In genomic region chr13:83382609-83383008, GRCm38 (mm10) we compare ENCODE assay signal across 25 mouse cellular contexts.
A peak's percentile ranks its signal among the peaks of the same experiment; 100 is the strongest.
DNase-seq lines count a peak whose midpoint lies in the region; ATAC-seq and TF ChIP-seq lines count a peak whose summit lies in the region.
"Had no signal": no experiment of that assay in that cellular context is flagged by ENCODE, and none has a peak within 500 bp of the region (broad histone marks: within the 10 kb centered on the region; RNA-seq: fewer than 3 reads in every experiment).

No protein-coding gene starts in this region.

- no peak for DNase-seq in heart, postnatal 25 days (ENCODE audit: low spot score)
- DNase-seq in MEL (ENCODE audit: low read depth, low spot score) = peak; percentile 57
- DNase-seq in urinary bladder, adult 2 months (ENCODE audit: low spot score) = no peak
- DNase-seq: adrenal gland, postnatal 10 days; cerebellum, adult 2 months; gastrocnemius, postnatal 25 days; heart, postnatal 36 days; kidney, postnatal 14 days; layer of hippocampus, postnatal 36 days; right cerebral cortex, postnatal 14 days; thymus, adult 18-20 months had no signal

- no peak overlapping the region for H3K27ac ChIP-seq in heart, embryonic 11.5 days (ENCODE audit: low read depth, low read length)
- H3K27ac ChIP-seq in MEL (ENCODE audit: control insufficient read depth, low read depth, low read length) = no peak overlapping the region
- H3K27ac ChIP-seq in liver, embryonic 16.5 days (ENCODE audit: low read length) = peak overlapping the region; percentile 59
- no peak overlapping the region for H3K27ac ChIP-seq in neural tube, embryonic 15.5 days (replicated peaks)
- H3K27ac ChIP-seq: forebrain, embryonic 15.5 days; hindbrain, embryonic 15.5 days; intestine, embryonic 15.5 days; layer of hippocampus, adult 2 months; midbrain, embryonic 13.5 days had no signal

- H3K4me2 ChIP-seq in heart, embryonic 11.5 days = no peak overlapping the region
- peak overlapping the region; percentile 9; the same call in 1 of the 2 replicates for H3K4me2 ChIP-seq in liver, embryonic 16.5 days (ENCODE audit: low read depth, low read length)
- no peak overlapping the region for H3K4me2 ChIP-seq in neural tube, embryonic 15.5 days
- H3K4me2 ChIP-seq: forebrain, embryonic 15.5 days; hindbrain, embryonic 15.5 days; intestine, embryonic 15.5 days; midbrain, embryonic 13.5 days had no signal

- no peaks in the 10 kb centered on the region for H3K27me3 ChIP-seq in heart, embryonic 11.5 days (ENCODE audit: control insufficient read depth, insufficient read depth, low read length)
- no peaks in the 10 kb centered on the region for H3K27me3 ChIP-seq in MEL (ENCODE audit: control insufficient read depth in 1 of 2, insufficient read depth in 2 of 2, low read length in 2 of 2)
- no peaks in the 10 kb centered on the region for H3K27me3 ChIP-seq in liver, embryonic 16.5 days (ENCODE audit: control insufficient read depth, insufficient read depth, low read depth, low read length)
- no peaks in the 10 kb centered on the region for H3K27me3 ChIP-seq in neural tube, embryonic 15.5 days (replicated peaks)
- H3K27me3 ChIP-seq: forebrain, embryonic 15.5 days; hindbrain, embryonic 15.5 days; intestine, embryonic 15.5 days; midbrain, embryonic 13.5 days had no signal

- no peaks in the 10 kb centered on the region for H3K36me3 ChIP-seq in heart, embryonic 11.5 days (ENCODE audit: control insufficient read depth, insufficient read depth, low read length)
- peaks cover 0 to 8% of the 10 kb centered on the region in 2 experiments; a peak in 2 of 4 replicates for H3K36me3 ChIP-seq in MEL (ENCODE audit: control insufficient read depth in 1 of 2, insufficient read depth in 2 of 2, low read length in 2 of 2)
- no peaks in the 10 kb centered on the region for H3K36me3 ChIP-seq in liver, embryonic 16.5 days (ENCODE audit: control insufficient read depth, insufficient read depth)
- no peaks in the 10 kb centered on the region for H3K36me3 ChIP-seq in neural tube, embryonic 15.5 days
- H3K36me3 ChIP-seq: forebrain, embryonic 15.5 days; hindbrain, embryonic 15.5 days; intestine, embryonic 15.5 days; midbrain, embryonic 13.5 days had no signal

- ATAC-seq in heart, embryonic 11.5 days (replicated peaks; ENCODE audit: insufficient number of reproducible peaks, low FRiP score, low TSS enrichment) = peak; percentile 77
- peak; percentile 95 for ATAC-seq in erythroid progenitor cell, adult 5-6 weeks (replicated peaks; ENCODE audit: low FRiP score, poor library complexity, severe bottlenecking)
- peak; percentile 100 for ATAC-seq in liver, embryonic 16.5 days (ENCODE audit: low read depth)
- ATAC-seq in neural tube, embryonic 15.5 days (ENCODE audit: low FRiP score) = no peak
- no peak for ATAC-seq in monocyte, adult 5-6 weeks (replicated peaks; ENCODE audit: insufficient number of reproducible peaks, low FRiP score, low TSS enrichment, poor library complexity, severe bottlenecking)
- ATAC-seq: activated CD4-positive, CD25-positive, alpha-beta regulatory T cell, adult 4 months; CD4-positive, CD25-positive, alpha-beta regulatory T cell, adult 4 months; forebrain, embryonic 15.5 days; intestine, embryonic 15.5 days; lung, postnatal 0 days; midbrain, embryonic 13.5 days had no signal

- no peaks in the 10 kb centered on the region for H3K79me2 ChIP-seq in MEL (ENCODE audit: control insufficient read depth, insufficient read depth, low read length, poor library complexity)

- TF ChIP-seq CTCF in MEL (IDR thresholded peaks at IDR 0.05 in 2 of 3, conservative IDR thresholded peaks at IDR 0.05 in 1 of 3; ENCODE audit: control insufficient read depth in 1 of 3, insufficient read depth in 1 of 3, low read depth in 2 of 3, low read length in 3 of 3, poor library complexity in 1 of 3, severe bottlenecking in 1 of 3) = no peak

- peak; percentile 71 to 83; a peak in 3 of 4 replicates for TF ChIP-seq EP300 in MEL (IDR thresholded peaks at IDR 0.05; ENCODE audit: low read depth in 1 of 2, low read length in 2 of 2)

- H3K4me3 ChIP-seq in heart, embryonic 11.5 days (ENCODE audit: low read depth, low read length) = no peak overlapping the region
- no peak overlapping the region for H3K4me3 ChIP-seq in MEL (ENCODE audit: control insufficient read depth in 1 of 2, insufficient read depth in 1 of 2, low read depth in 2 of 2, low read length in 2 of 2)
- H3K4me3 ChIP-seq in liver, embryonic 16.5 days (ENCODE audit: low read depth, low read length) = no peak overlapping the region
- H3K4me3 ChIP-seq in neural tube, embryonic 15.5 days (replicated peaks) = no peak overlapping the region
- H3K4me3 ChIP-seq: erythroblast, embryonic 14.5 days; forebrain, embryonic 15.5 days; hindbrain, embryonic 15.5 days; intestine, embryonic 15.5 days; layer of hippocampus, adult 2 months; midbrain, embryonic 13.5 days had no signal

- WGBS in heart, embryonic 11.5 days (ENCODE audit: insufficient replicate concordance) = 53% methylated on average over 3 of the region's 3 CpGs
- 32% methylated on average over 3 of the region's 3 CpGs for WGBS in liver, embryonic 16.5 days (ENCODE audit: insufficient replicate concordance)
- 93% methylated on average over 3 of the region's 3 CpGs for WGBS in neural tube, embryonic 15.5 days

- no peak for TF ChIP-seq RAD21 in MEL (IDR thresholded peaks at IDR 0.05; ENCODE audit: low read depth, low read length)

- H3K9ac ChIP-seq in heart, embryonic 11.5 days (ENCODE audit: low read depth, low read length) = no peak overlapping the region
- H3K9ac ChIP-seq in MEL (ENCODE audit: control insufficient read depth, low read depth, low read length, poor library complexity, severe bottlenecking) = no peak overlapping the region
- H3K9ac ChIP-seq in liver, embryonic 16.5 days (ENCODE audit: low read depth, low read length) = 0 out of 2 replicates have a peak overlapping the region, but pooled peaks have one; percentile 9
- H3K9ac ChIP-seq in neural tube, embryonic 15.5 days (replicated peaks) = no peak overlapping the region
- H3K9ac ChIP-seq: forebrain, embryonic 15.5 days; hindbrain, embryonic 15.5 days; intestine, embryonic 15.5 days; midbrain, embryonic 13.5 days had no signal

- no peak for TF ChIP-seq POLR2A in MEL (IDR thresholded peaks at IDR 0.05; ENCODE audit: control insufficient read depth in 1 of 2, insufficient read depth in 1 of 2, low read depth in 1 of 2, low read length in 2 of 2, poor library complexity in 1 of 2)

- no peaks in the 10 kb centered on the region for H3K9me3 ChIP-seq in heart, embryonic 11.5 days (replicated peaks; ENCODE audit: control insufficient read depth, low read length)
- no peaks in the 10 kb centered on the region for H3K9me3 ChIP-seq in MEL (replicated peaks; ENCODE audit: insufficient read depth, low read length)
- no peaks in the 10 kb centered on the region for H3K9me3 ChIP-seq in liver, embryonic 16.5 days (replicated peaks; ENCODE audit: control insufficient read depth, low read length)
- H3K9me3 ChIP-seq in neural tube, embryonic 15.5 days (replicated peaks) = no peaks in the 10 kb centered on the region
- H3K9me3 ChIP-seq: forebrain, embryonic 15.5 days; hindbrain, embryonic 15.5 days; intestine, embryonic 15.5 days; midbrain, embryonic 13.5 days had no signal

- intact Hi-C loops in heart, postnatal 25 days (cut with DNase I) = no loop called here

- peaks cover 8% of the 10 kb centered on the region; the same call in 1 of the 2 replicates for H3K4me1 ChIP-seq in heart, embryonic 11.5 days (ENCODE audit: control insufficient read depth, insufficient read depth, low read length)
- peaks cover 3% of the 10 kb centered on the region in 2 experiments for H3K4me1 ChIP-seq in MEL (ENCODE audit: control insufficient read depth in 1 of 2, insufficient read depth in 2 of 2, low read length in 2 of 2)
- H3K4me1 ChIP-seq in liver, embryonic 16.5 days (ENCODE audit: control insufficient read depth, low read depth, low read length) = peaks cover 18% of the 10 kb centered on the region
- no peaks in the 10 kb centered on the region for H3K4me1 ChIP-seq in neural tube, embryonic 15.5 days
- H3K4me1 ChIP-seq: forebrain, embryonic 15.5 days; hindbrain, embryonic 15.5 days; intestine, embryonic 15.5 days had no signal

TF ChIP-seq in MEL, 35 proteins besides CTCF, POLR2A, EP300 and RAD21:
- peak; percentile 26; the same call in 1 of the 2 replicates for TF ChIP-seq TAL1 (IDR thresholded peaks at IDR 0.05; ENCODE audit: low read length)
- peak; percentile 43; the same call in 1 of the 2 replicates for TF ChIP-seq RCOR1 (IDR thresholded peaks at IDR 0.05; ENCODE audit: low read depth, low read length)
- TF ChIP-seq TCF12 (IDR thresholded peaks at IDR 0.05; ENCODE audit: low read depth, low read length) = peak; percentile 79
- TF ChIP-seq ETS1 (IDR thresholded peaks at IDR 0.05; ENCODE audit: low read depth, low read length) = peak; percentile 76
- no peak for TF ChIP-seq USF2 (IDR thresholded peaks at IDR 0.05; ENCODE audit: borderline replicate concordance in 1 of 2, insufficient read depth in 1 of 2, low read depth in 1 of 2, low read length in 2 of 2)
- peak; percentile 74 for TF ChIP-seq GATA1 (IDR thresholded peaks at IDR 0.05; ENCODE audit: low read depth, low read length)
- no peak for TF ChIP-seq POLR2AphosphoS5 (IDR thresholded peaks at IDR 0.05; ENCODE audit: borderline replicate concordance, low read depth, low read length)
TF ChIP-seq in MEL: peak in this region for 5.

Comparison
In these comparisons a context has a peak if more than half of its experiments do, and no peak if none do; other contexts are left out.
1. ATAC-seq: peak in heart, embryonic 11.5 days (single experiment), erythroid progenitor cell, adult 5-6 weeks (single experiment) and liver, embryonic 16.5 days (single experiment); none in neural tube, embryonic 15.5 days (single experiment) and monocyte, adult 5-6 weeks (single experiment).